Mouse (Mus musculus) kidney, postnatal 25 days (tissue): ENCODE measurements at regions not wholly inside any gene's neighbourhood (a gene's known extent, or its start where the extent isn't known, plus 50 kb on each side); places are given as distances from the start of the nearest gene placed in this dataset.

Source experiments
- DNase-seq, 2 experiments: peaks; one replicate each; pipeline ENCODE4 v3.0.0; 2021; ENCODE audit warnings: mixed read lengths in 2 of 2

DNA sequence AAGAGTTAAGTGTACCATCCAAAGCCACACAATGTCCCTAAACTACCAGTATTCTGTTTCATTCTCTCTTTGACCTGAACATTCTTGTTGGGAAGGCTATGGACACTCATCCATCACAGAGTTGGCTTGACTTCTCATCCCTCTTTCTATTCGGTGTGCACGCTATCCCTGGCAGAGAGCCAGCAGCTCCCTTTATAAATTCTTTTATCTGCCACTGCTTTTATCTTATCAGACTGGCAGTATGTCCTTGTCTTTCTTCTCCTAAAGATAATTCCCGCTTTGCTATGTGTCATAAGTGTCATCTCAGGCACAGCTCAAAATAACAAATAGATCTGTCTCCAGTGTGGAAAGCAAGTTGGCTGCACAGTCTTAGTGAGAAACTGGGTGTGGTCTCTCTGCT lies 106.6 kb upstream of the Lipc start:
- no peak for DNase-seq

DNA sequence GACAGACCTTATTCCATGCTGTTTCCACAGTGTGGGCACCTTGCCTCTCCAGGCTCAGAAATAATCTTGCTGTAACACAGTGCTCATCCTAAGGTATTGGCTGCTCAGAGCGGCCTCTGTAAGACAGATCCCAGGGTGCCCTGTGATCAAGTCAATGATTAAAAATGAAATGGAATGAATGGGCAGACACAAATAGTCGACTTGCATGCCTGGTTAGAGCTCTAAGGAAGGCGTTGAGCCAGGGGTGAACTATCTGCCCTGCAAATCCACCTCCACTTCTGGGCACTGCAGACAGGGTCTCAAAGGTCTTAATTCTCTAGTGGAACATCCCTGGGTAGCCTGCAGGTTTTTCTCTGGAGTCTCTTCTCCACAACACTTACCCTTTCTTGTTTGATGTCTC lies 104.8 kb upstream of the Lipc start:
- peak; percentile 58 to 82 for DNase-seq

DNA sequence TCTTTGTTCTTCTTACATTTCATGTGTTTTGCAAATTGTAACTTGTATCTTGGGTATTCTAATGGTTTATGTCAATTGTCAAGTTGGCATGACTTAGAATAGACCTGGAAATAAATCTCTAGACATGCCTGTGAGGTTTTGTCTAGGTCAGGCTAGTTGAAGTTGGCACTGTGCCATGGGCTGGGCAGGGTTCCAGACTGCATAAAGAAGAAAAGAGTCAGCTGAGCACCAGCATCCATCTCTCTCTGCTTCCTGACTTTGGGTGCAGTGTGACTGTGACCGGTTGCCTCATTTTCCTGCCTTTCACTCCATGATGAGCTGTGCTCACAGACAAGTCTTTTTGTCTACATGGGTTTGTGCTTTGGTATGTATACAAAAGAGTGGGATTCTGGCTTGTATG lies 91.9 kb upstream of the Lipc start:
- peak; percentile 81 to 85 for DNase-seq

DNA sequence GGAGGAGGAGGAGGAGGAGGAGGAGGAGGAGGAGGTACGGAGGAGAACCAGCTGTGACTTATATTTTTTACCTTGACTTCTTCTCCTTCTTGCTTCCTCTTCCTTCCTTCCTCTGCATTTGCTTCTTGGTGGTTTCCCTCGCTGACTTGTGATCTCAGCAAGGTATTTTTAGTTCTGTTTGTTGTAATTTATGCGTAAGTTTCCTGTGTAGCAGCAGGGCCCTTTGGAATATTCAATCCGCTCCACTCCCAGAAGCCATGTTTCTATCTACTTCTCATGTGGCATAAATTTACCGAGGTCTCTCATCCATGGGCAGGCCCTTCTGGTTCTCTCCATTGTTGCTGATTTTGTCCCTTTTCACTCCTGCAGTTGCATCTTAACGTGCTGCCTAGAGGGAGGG lies 83.3 kb upstream of the Lipc start:
- DNase-seq, result no peak

DNA sequence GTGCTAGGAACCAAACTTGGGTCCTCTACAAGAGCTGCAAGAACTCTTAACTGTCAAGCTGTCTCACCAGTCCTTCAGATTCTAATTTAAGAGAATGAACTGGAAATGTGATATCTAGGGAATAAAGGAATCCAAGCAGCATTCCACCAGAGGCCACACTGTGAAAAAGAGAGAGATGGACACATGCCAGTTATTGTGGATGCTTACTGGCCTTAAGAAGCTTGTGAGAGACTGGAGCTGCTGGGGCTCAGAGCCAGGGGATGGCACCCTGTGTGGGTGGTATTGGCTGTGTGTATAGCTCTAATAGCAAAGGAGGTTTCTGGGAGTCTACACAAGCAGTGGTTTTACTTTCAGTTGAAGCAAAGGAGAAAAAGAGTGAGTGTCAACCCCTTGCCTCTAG lies 80.1 kb upstream of the Lipc start:
- no peak for DNase-seq

DNA sequence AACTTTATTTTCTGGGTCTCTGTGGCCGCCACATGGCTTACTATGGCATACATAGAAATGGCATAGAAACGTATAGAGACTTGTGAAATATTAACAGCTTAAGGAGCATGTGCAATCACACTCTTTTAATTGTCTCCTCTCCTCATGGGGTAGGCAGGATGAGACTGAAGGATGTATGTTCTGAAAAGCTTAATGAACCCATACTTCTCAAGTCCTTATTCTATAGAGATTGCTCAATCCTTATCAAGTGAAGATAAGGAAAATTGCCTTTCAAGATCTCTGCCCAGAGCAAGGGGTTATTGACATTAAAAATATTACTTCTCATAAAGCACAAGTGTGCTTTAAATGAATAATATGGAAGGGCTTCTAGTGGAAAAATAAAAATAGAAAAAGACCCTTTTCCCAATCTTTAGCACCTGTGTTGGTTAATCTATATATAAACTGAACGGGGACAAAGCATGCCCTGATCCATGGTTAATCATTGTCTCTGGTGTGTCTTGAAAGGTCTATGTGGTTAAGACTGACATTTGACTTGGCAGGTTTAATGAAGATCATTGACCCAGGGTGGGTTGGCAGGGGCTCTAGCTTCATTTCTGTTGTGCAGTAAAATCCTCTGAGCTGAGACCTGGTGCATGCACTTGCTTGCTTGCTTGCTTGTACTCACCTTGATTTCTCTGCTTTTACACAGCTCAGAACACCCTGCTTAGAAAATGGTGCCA lies 78.3 kb upstream of the Lipc start:
- peak; percentile 21 to 40 for DNase-seq

DNA sequence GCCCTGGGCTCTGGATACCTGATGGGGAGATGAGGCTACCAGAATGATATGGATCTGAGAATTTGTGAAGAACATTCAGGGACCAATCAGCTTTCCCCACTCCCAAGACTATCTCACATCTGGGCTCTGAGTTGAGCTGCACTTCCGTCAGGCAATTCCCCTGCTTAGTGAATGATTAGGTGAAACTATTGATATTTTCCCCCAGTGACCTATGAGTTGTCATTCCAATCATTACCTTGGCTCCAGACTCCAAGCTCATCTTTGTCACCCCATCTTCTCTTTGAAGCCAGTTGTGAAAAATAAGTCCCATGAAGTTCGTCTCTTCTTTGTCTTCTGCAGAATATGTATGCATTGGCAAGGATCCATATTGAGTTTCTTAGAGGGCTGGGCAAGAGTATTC lies 76.1 kb upstream of the Lipc start:
- no peak for DNase-seq

DNA sequence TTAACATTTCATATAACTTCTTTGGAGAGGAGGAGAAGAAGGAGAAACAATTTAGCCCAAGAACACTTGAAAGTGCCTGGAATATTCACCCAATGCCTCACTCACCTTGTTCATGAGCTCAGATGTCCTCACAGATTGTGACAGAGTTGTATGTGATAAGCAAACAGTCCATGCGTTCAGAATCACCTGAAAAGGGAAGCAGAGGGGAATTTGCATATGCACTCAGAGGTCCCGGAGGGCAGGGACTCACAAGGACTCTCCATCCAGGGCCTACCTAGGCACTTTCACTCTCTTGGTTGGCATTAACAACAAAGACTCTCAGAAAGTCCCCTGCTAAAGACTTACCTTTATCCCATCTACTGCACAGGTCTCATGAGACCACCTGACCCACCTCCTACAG lies 75.6 kb upstream of the Lipc start:
- no peak for DNase-seq

DNA sequence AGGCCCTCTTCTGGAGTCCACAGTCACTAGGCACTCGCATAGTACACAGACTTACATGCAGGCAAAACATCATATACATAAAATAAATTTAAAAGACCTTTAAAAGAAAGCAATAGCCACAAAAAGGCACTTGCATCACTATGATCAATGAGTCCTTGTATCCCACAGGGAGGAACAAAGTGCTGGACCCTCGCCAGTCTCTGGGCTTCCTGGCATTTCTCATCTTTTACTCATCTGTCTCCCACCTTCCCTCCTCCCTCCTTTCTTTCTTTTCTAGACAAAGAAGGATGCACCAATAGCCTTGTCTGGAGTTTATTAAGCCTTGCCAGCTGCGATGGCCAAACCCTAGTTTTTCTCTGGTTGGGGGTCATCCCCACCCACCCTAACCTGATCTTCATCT lies 73.2 kb upstream of the Lipc start:
- no peak for DNase-seq

DNA sequence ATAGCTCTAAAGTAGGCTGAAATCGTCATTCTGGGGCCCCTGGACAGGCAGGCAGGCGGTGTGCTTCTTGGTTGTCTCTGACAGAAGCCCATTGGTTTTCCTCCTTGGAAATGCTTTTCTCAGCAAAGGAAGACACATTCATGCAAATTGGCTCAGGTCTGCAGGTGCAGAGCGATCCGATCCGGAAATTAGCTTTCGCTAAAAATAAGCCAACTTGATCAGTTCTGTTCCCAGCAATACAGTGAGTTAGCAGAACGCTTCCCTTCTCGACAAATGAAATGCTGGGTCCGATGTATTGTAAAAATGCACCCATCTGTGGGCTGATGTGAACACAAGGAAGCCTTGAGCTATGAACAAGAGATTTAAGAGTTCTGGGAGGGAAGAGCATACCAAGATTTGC lies 66.2 kb upstream of the Lipc start:
- DNase-seq, result no peak

DNA sequence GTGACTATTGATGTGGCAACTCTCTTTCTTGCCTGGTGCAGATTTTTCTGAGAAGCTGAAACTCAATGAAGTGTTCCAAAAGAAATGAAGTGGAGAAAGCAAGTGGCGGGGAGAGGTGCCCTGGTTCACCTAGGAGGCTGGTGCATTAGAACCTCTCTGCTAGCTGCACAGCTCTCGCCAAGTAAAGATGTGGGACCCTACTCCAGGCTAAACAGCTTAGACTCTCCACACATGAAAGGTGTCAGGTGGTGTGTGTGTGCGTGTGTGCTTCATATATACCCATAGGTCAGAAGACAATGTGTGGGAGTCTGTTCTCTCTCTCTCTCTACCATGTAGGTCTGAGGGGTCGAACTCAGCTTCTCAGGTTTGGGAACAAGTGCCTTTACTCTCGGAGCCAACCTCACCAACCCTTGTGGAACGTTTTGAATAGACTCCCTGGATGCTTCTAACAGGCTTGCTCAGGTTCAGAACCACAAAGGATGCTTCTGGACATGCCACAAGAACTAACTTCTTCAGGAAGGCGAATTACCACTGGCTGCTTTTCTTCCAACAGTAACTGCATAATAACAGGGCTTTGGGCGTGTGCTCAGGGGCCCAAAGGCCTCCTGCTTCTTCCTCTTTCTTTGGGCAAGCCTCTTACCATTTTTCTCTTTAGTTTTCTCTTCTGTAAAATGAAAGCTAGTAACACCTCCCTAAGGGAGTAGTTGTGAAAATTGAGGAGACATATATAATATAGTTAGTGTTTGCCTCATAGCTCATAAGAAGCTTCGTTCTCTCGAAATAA lies 65.6 kb upstream of the Lipc start:
- DNase-seq, result no peak

DNA sequence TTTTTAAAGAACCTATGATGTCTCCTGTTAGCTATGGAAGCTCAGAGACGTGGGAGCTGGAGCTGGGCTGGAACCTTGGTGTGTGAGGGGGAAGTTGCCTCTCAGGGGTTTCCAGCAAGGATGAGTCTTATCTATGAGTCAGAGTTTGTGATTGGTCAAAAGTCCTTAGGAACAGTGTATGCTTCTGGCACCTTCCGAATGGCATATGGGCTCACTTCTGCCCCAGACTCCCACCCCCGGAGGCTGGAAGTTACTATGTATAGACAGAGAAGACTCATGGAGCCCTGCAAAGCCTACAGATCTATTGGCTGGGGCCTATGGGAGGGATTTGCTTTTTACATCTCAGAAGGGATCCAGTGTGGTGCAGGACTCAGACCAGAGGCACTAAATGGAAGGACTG lies 63.9 kb upstream of the Lipc start:
- no peak for DNase-seq

DNA sequence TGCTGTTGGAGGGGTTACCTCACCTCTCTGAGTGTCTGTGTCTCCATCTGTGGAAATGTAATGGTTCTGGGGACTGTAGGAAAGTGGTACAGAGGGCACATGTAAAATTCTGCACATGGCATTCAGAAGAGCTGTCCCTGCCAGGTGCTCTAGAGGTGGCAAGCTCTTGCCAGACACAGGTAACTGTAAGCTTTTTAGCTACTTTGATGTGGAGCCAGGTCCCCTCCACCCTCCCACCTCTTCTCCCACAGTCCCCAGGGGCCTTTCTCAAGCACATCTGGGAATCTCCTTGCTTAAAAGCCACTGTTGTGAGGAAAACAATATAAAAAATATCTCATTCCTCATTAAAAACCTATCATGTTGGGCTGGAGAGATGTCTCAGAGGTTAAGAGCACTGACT lies 63.4 kb upstream of the Lipc start:
- DNase-seq, result no peak

DNA sequence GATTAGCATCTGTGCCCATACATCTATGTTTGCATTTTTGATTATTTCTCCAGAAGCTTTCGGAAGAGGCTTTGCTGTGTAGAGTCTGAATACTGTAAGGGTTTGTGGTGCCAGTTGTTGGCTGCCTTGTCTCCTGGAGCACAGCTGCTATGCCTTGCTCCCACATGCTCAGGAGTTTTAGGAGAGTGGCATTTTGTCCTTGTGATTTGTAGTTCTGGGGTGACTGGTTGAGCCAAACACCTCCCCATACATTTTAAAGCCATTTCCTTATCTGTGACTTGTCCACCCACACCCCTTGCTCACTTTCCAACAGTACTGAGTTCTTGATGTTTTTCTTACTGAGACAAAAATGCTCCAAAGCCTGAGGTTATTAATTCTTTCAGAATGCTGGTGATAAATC lies 60.4 kb upstream of the Lipc start:
- no peak for DNase-seq

DNA sequence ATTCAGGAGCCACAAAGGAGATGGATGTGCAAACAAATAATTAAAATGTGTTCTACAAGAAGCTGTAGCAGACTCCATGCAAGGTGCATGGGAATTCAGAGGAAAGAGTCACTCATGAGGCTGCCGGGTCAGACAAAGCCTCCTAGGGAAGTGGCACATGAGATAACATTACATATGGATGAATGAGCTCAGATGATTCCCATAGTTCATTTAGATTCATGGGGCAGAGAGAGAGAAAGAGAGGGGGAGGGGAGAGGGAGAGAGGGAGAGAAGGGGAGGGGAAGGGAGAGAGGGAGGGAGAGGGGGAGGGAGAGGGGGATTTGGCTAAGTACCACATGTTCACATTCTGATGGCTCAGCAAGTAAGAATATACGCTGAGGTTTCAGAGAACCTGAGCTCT lies 52.6 kb upstream of the Lipc start:
- DNase-seq, result no peak
